Comparison of ENCODE assay signal across 13 mouse cellular contexts in the genomic region with DNA sequence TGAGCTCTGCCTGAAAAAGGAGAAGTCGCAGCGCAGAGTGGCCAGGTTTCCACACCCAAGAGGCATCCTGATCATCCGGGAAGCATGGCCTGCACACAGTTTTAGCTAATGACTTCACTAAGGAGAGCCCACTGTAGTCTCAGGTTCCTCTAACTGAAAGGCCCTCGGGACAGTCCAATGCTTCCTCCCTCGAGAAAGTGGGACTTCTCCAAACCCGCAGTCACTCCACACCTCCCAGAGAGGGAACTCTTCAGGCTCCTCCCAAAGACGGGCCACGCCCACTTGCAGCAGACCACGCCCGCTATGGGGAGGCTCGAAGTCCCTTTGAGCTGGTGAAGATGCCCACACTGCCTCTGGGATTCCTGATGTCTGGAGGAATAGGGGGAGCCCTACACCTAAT. TPM values are rescaled to one million over a fixed set of nuclear protein-coding genes. Genes with fewer than 3 reads are reported as not detected.
A peak's percentile ranks its signal among the peaks of the same experiment; 100 is the strongest.
DNase-seq lines count a peak whose midpoint lies in the region; ATAC-seq and TF ChIP-seq lines count a peak whose summit lies in the region.
"Had no signal": no experiment of that assay in that cellular context is flagged by ENCODE, and none has a peak within 500 bp of the region (broad histone marks: within the 10 kb centered on the region; RNA-seq: fewer than 3 reads in every experiment).

No protein-coding gene starts in this region.

- H3K36me3 ChIP-seq in lung, postnatal 0 days (ENCODE audit: insufficient read depth, low read length), result no peaks in the 10 kb centered on the region
- H3K36me3 ChIP-seq: hindbrain, embryonic 10.5 days; midbrain, embryonic 13.5 days had no signal

- 67% methylated on average over 11 of the region's 11 CpGs for WGBS in lung, adult 2 months
- 72% methylated on average over 11 of the region's 11 CpGs for WGBS in lung, postnatal 0 days

- no peak overlapping the region for H3K4me2 ChIP-seq in lung, postnatal 0 days (replicated peaks; ENCODE audit: low read depth, low read length)
- H3K4me2 ChIP-seq: midbrain, embryonic 13.5 days had no signal

- TF ChIP-seq EP300 in lung, postnatal 0 days (IDR thresholded peaks at IDR 0.05), result no peak

- no peak overlapping the region for H3K4me3 ChIP-seq in lung, adult 2 months (replicated peaks; ENCODE audit: extremely low read depth, low read depth, low read length)
- H3K4me3 ChIP-seq in lung, postnatal 0 days (ENCODE audit: low read depth, low read length), result no peak overlapping the region
- H3K4me3 ChIP-seq: gastrocnemius, adult 2 months; hindbrain, embryonic 10.5 days; midbrain, embryonic 13.5 days had no signal

- DNase-seq in lung, adult 18-20 months, result peak; percentile 14 to 22
- DNase-seq in lung, adult 2 months, result no peak
- DNase-seq in c-Kit-positive CD71-positive TER-119-positive erythroid progenitor cells, embryonic 14.5 days (ENCODE audit: low spot score), result peak; percentile 21
- peak; percentile 27 for DNase-seq in lung, postnatal 0 days (ENCODE audit: low spot score)
- DNase-seq in spleen, postnatal 36 days (ENCODE audit: low spot score in 2 of 2), result peak; percentile 36 to 60
- DNase-seq in MN1 (ENCODE audit: low spot score), result no peak
- no peak for DNase-seq in urinary bladder, postnatal 25 days (ENCODE audit: low spot score)
- no peak for DNase-seq in urinary bladder, adult 2 months (ENCODE audit: low spot score)
- DNase-seq: cerebellum, adult 8-10 months; gastrocnemius, adult 2 months had no signal

- no peaks in the 10 kb centered on the region for H3K4me1 ChIP-seq in lung, adult 2 months (ENCODE audit: control insufficient read depth, insufficient read depth, low read length)
- no peaks in the 10 kb centered on the region for H3K4me1 ChIP-seq in lung, postnatal 0 days (ENCODE audit: insufficient read depth, low read depth, low read length)

- no peaks in the 10 kb centered on the region for H3K27me3 ChIP-seq in lung, postnatal 0 days (replicated peaks; ENCODE audit: insufficient read depth, low read length)
- H3K27me3 ChIP-seq: midbrain, embryonic 13.5 days had no signal

- H3K9ac ChIP-seq in lung, postnatal 0 days (replicated peaks; ENCODE audit: low read depth), result no peak overlapping the region
- H3K9ac ChIP-seq: midbrain, embryonic 13.5 days had no signal

- H3K9me3 ChIP-seq in lung, postnatal 0 days (ENCODE audit: low read length), result no peaks in the 10 kb centered on the region
- H3K9me3 ChIP-seq: hindbrain, embryonic 10.5 days; midbrain, embryonic 13.5 days had no signal

- TF ChIP-seq CTCF in lung, adult 2 months (IDR thresholded peaks at IDR 0.05; ENCODE audit: insufficient read depth, low read length), result no peak
- no peak for TF ChIP-seq CTCF in lung, postnatal 0 days (IDR thresholded peaks at IDR 0.05)

- peak; percentile 26; the same call in 1 of the 2 replicates for ATAC-seq in lung, postnatal 0 days
- ATAC-seq: midbrain, embryonic 13.5 days had no signal

- H3K27ac ChIP-seq in lung, postnatal 0 days (ENCODE audit: low read length), result no peak overlapping the region
- H3K27ac ChIP-seq: gastrocnemius, adult 2 months; hindbrain, embryonic 10.5 days; kidney, postnatal 0 days; midbrain, embryonic 13.5 days had no signal

- TF ChIP-seq POLR2A in lung, adult 2 months (IDR thresholded peaks at IDR 0.05; ENCODE audit: borderline replicate concordance, extremely low read depth, low read depth, low read length), result no peak

RNA-seq across cellular contexts. Expression of a gene that starts 48.4 kb away (rescaled TPM):
- 0.22 TPM in 1 of 2 replicates, not detected in the other for polyA plus RNA-seq in lung, adult 2 months (2012; rRNA removed)
- polyA plus RNA-seq in lung, postnatal 0 days (2015; fragmentation: Nextera tagmentation; extraction: Ambion mirVana), result 0.94 and 1.8 TPM in 2 replicates
- polyA plus RNA-seq in urinary bladder, adult 2 months (2012; rRNA removed), result 0.14 and 0.19 TPM in 2 replicates
- polyA plus RNA-seq: hindbrain, embryonic 10.5 days; midbrain, embryonic 13.5 days had no signal

Comparison
In these comparisons a context has a peak if more than half of its experiments do, and no peak if none do; other contexts are left out.
1. DNase-seq: peak in lung, adult 18-20 months (2 of 2), c-Kit-positive CD71-positive TER-119-positive erythroid progenitor cells, embryonic 14.5 days (single experiment), lung, postnatal 0 days (single experiment) and spleen, postnatal 36 days (2 of 2); none in lung, adult 2 months (single experiment), MN1 (single experiment), urinary bladder, postnatal 25 days (single experiment) and urinary bladder, adult 2 months (single experiment).